Mouse (Mus musculus) C2C12 (cell line): ENCODE measurements around the gene Ipmk. TPM values are rescaled to one million over a fixed set of nuclear protein-coding genes. Genes with fewer than 3 reads are reported as not detected.

Source experiments
- H3K27me3 ChIP-seq: one replicate; pipeline ENCODE4 v1.6.1; 2011; ENCODE audit not compliant: control insufficient read depth, insufficient read depth, insufficient read length
- H3K36me3 ChIP-seq: one replicate; pipeline ENCODE4 v1.6.1; 2011; ENCODE audit not compliant: control insufficient read depth, insufficient read depth
- H3K4me3 ChIP-seq: one replicate; pipeline ENCODE4 v1.5.1; 2011; ENCODE audit warnings: mild to moderate bottlenecking, control low read depth; ENCODE audit not compliant: poor library complexity, insufficient read depth, severe bottlenecking
- H3K79me2 ChIP-seq: one replicate; pipeline ENCODE4 v1.6.1; 2011; ENCODE audit not compliant: control insufficient read depth, insufficient read depth
- H3K79me3 ChIP-seq: one replicate; pipeline ENCODE4 v1.6.1; 2011; ENCODE audit warnings: low read depth, control low read depth
- H3ac ChIP-seq: one replicate; pipeline ENCODE3; 2011; ENCODE audit warnings: low read depth; ENCODE audit not compliant: control insufficient read depth, insufficient read length
- CEBPB ChIP-seq: IDR thresholded peaks from one replicate; pipeline ENCODE4 v1.6.1; 2011; ENCODE audit warnings: low read depth, mild to moderate bottlenecking, control low read depth, moderate library complexity
- CTCF ChIP-seq: IDR thresholded peaks from one replicate; pipeline ENCODE4 v1.5.1; 2011; ENCODE audit not compliant: control insufficient read depth, insufficient read depth, insufficient read length
- FOSL1 ChIP-seq: IDR thresholded peaks from one replicate; pipeline ENCODE4 v1.8.0; 2011; ENCODE audit warnings: mild to moderate bottlenecking, low read length; ENCODE audit not compliant: poor library complexity, insufficient read depth, severe bottlenecking
- MAX ChIP-seq: IDR thresholded peaks from one replicate; pipeline ENCODE4 v1.6.1; 2011; ENCODE audit warnings: mild to moderate bottlenecking, control low read depth
- MYOD1 ChIP-seq: IDR thresholded peaks from one replicate; pipeline ENCODE4 v1.6.1; 2011; ENCODE audit warnings: low read depth; ENCODE audit not compliant: control insufficient read depth, insufficient read length
- MYOG ChIP-seq: IDR thresholded peaks from one replicate; pipeline ENCODE4 v1.6.1; 2011; ENCODE audit not compliant: control insufficient read depth, insufficient read length; ENCODE audit errors: extremely low read depth
- USF1 ChIP-seq: IDR thresholded peaks from one replicate; pipeline ENCODE4 v1.6.1; 2011; ENCODE audit warnings: low read depth, mild to moderate bottlenecking, control low read depth, moderate library complexity
- polyA plus RNA-seq: library from polyadenylated mRNA; unstranded; fragments of >200 nt; fragmentation: generic; extraction: Trizol; gene quantifications from one replicate; pipeline ENCODE4 v1.2.1, GENCODE M21; 2012; ENCODE audit warnings: missing spikeins

Ipmk gene
- polyA plus RNA-seq, 1 experiment: 9.2 TPM

DNA sequence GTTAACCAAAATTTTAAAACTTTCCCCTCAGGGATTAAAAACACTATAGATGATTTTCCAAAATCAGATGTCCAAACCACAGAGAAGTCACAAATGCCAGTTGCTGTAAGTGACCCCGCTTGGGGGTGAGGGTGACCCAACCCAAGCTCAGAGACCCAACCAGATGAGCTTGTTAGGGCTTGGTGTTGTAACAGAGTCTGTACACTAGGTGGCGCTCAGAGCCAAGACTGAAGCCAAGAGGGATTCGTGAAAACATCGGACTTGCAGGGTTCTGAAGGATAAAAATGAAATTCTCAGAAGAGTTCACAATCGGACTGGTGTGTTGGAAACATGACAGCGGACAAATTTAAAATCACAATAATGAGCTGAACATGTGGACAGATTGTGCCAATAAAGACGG, 20.8 kb upstream of the Ipmk start:
- Histone ChIP-seq H3K27me3 (no peaks in the 10 kb centered on the region), H3K36me3 (peaks cover 28% of the 10 kb centered on the region), H3K79me3 (no peaks in the 10 kb centered on the region), H3K79me2 (no peaks in the 10 kb centered on the region), H3K4me3 (no peak overlapping the region), H3ac (no peak overlapping the region)
- no peak for TF ChIP-seq MYOD1
- no peak for TF ChIP-seq CEBPB
- TF ChIP-seq CTCF: peak; percentile 62

GRCm38 (mm10) chr10:71327386-71327785, 20.2 kb upstream of the Ipmk start:
- peaks cover 32% of the 10 kb centered on the region for H3K36me3 ChIP-seq
- H3ac ChIP-seq: no peak overlapping the region
- H3K27me3 ChIP-seq: no peaks in the 10 kb centered on the region
- H3K79me2 ChIP-seq: no peaks in the 10 kb centered on the region
- TF ChIP-seq MYOG (no peak), FOSL1 (no peak), USF1 (no peak)
- no peaks in the 10 kb centered on the region for H3K79me3 ChIP-seq
- no peak overlapping the region for H3K4me3 ChIP-seq

GRCm38 (mm10) chr10:71328382-71328781, 19.2 kb upstream of the Ipmk start:
- TF ChIP-seq MYOD1 (no peak), FOSL1 (no peak), MAX (no peak), USF1 (no peak), CTCF (no peak)
- no peak overlapping the region for H3ac ChIP-seq
- no peaks in the 10 kb centered on the region for H3K79me3 ChIP-seq

DNA sequence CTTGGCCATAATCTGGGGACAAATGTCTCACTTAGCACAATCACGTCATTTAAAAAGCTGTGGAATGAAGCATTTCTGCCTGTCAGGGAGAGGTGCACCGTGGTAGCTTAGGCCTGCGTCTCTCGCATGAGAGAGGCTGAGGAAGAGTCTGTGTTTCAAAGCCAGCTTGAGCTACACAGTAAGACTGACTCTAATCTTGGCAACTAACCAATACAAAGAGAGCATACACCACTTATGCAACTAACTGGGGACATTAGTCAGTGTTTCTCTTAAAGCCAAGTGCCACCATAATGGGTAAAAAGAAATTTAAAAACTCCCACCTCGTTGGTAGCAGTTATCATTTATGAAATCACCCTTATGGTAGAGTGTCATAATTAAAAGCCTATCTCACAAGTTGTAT, 18.7 kb upstream of the Ipmk start:
- no peaks in the 10 kb centered on the region for H3K79me3 ChIP-seq

More at GRCm38 (mm10) chr10:71328382-71328781, 19.2 kb upstream of the Ipmk start:
- no peaks in the 10 kb centered on the region for H3K27me3 ChIP-seq
- H3K79me2 ChIP-seq: no peaks in the 10 kb centered on the region
- peaks cover 38% of the 10 kb centered on the region for H3K36me3 ChIP-seq
- H3K4me3 ChIP-seq: no peak overlapping the region

GRCm38 (mm10) chr10:71329295-71329694, 18.3 kb upstream of the Ipmk start:
- Histone ChIP-seq H3K79me2 (no peaks in the 10 kb centered on the region), H3ac (no peak overlapping the region), H3K79me3 (no peaks in the 10 kb centered on the region), H3K36me3 (peaks cover 46% of the 10 kb centered on the region), H3K27me3 (no peaks in the 10 kb centered on the region), H3K4me3 (no peak overlapping the region)
- TF ChIP-seq CEBPB (no peak), MYOG (no peak), MAX (no peak), USF1 (no peak), FOSL1 (no peak), MYOD1 (no peak)

More for the DNA sequence above, 18.7 kb upstream of the Ipmk start:
- Histone ChIP-seq H3K79me2 (no peaks in the 10 kb centered on the region), H3ac (no peak overlapping the region), H3K4me3 (no peak overlapping the region), H3K27me3 (no peaks in the 10 kb centered on the region), H3K36me3 (peaks cover 43% of the 10 kb centered on the region)
- TF ChIP-seq USF1: no peak
- no peak for TF ChIP-seq MAX
- TF ChIP-seq MYOG: no peak
- TF ChIP-seq FOSL1: no peak
- no peak for TF ChIP-seq CTCF
- no peak for TF ChIP-seq MYOD1
- no peak for TF ChIP-seq CEBPB

DNA sequence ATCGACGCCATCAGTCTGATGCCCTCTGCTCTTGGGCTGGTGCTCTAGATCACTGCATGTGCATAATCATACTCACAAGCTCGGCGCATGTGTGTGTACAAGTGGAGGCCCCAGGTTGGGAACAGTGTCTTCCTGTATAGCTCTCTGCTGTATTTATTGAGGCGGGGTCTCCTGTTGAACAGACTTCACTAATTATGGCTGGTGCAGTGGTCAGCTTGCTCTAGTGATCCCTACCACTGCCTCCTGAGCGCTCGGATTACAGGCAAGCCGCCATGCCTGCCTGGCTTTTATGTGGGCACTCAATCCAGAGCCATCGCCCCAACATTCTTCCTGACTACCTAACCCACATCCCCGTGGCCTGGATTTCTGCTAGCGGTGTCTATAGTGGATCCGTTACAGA, 17.5 kb upstream of the Ipmk start:
- H3K27me3 ChIP-seq: no peaks in the 10 kb centered on the region
- H3ac ChIP-seq: no peak overlapping the region
- no peaks in the 10 kb centered on the region for H3K79me3 ChIP-seq
- H3K36me3 ChIP-seq: peaks cover 52% of the 10 kb centered on the region
- no peak overlapping the region for H3K4me3 ChIP-seq
- H3K79me2 ChIP-seq: no peaks in the 10 kb centered on the region
- TF ChIP-seq CTCF: no peak
- no peak for TF ChIP-seq CEBPB
- no peak for TF ChIP-seq MYOG
- no peak for TF ChIP-seq MYOD1
- TF ChIP-seq MAX: no peak
- TF ChIP-seq FOSL1: no peak
- TF ChIP-seq USF1: no peak
